Mouse (Mus musculus): ENCODE measurements at regions not wholly inside any gene's neighbourhood (a gene's known extent, or its start where the extent isn't known, plus 50 kb on each side); places are given as distances from the start of the nearest gene placed in this dataset.
"Not testable (repeated sequence)": the region's sequence is repeated elsewhere in the genome, so short reads cannot be mapped to it uniquely, and the experiment has no call there.

DNA sequence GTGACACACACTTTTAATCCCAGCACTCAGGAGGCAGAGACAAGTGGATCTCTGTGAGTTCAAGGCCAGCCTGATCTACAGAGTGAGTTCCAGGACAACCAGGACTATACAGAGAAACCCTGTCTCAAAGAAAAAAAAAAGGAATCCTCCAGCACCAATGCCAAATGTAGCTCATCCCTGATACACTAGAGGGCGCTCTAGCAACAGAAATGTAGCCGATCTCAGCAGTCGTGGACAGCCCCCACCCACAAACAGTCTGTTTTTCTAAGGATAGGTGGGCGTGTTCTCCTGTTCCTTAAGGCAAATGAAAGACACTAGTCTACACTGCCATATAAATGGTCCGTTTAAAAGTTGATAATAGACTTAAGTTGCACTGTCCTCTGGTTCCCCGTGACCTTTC is 2447.9 kb upstream of the Gm8797 start:
- not testable (repeated sequence) for H3K27me3 ChIP-seq (ENCODE audit: control insufficient read depth, insufficient read depth, low read depth, low read length); H3K4me3 ChIP-seq (ENCODE audit: low read depth, low read length); ATAC-seq; H3K27ac ChIP-seq (ENCODE audit: low read length); H3K4me2 ChIP-seq (ENCODE audit: low read length); H3K9ac ChIP-seq (ENCODE audit: low read depth, low read length); H3K36me3 ChIP-seq (ENCODE audit: control insufficient read depth, insufficient read depth, low read length); H3K4me1 ChIP-seq (ENCODE audit: control insufficient read depth, insufficient read depth, low read length)
- peaks cover 22% of the 10 kb centered on the region; the same call in 1 of the 2 replicates for H3K9me3 ChIP-seq (replicated peaks; ENCODE audit: control insufficient read depth, low read length, poor library complexity, severe bottlenecking)
- WGBS: 36% methylated on average over 6 of the region's 6 CpGs

DNA sequence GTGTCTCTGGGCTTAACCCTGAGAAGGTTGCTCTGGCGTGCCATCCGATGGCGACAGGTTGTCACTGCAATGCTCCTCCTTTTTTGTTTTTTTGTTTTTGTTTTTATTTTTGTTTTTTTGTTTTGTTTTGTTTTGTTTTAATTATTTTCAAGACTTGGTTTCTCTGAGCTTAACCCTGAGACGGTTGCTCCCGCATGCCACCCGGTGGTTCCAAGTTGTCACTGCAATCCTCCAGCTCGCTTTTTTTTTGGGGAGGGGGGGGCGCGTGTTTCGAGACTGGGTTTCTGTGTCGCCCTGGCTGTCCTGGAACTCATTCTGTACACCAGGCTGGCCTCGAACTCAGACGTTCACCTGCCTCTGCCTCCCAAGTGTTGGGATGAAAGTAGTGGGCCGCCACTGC is 2442.1 kb upstream of the Gm8797 start:
- H3K4me1 ChIP-seq (ENCODE audit: control insufficient read depth, insufficient read depth, low read length): no peaks in the 10 kb centered on the region
- 60% methylated on average over 14 of the region's 14 CpGs for WGBS
- H3K27me3 ChIP-seq (ENCODE audit: control insufficient read depth, insufficient read depth, low read depth, low read length): no peaks in the 10 kb centered on the region
- ATAC-seq: no peak
- H3K9me3 ChIP-seq (replicated peaks; ENCODE audit: control insufficient read depth, low read length, poor library complexity, severe bottlenecking): 0 out of 2 replicates have a peak, but pooled peaks cover 9% of the 10 kb centered on the region
- no peak overlapping the region for H3K4me3 ChIP-seq (ENCODE audit: low read depth, low read length)
- no peak overlapping the region for H3K27ac ChIP-seq (ENCODE audit: low read length)
- no peaks in the 10 kb centered on the region for H3K36me3 ChIP-seq (ENCODE audit: control insufficient read depth, insufficient read depth, low read length)
- peak overlapping the region; percentile 8; the same call in 1 of the 2 replicates for H3K4me2 ChIP-seq (ENCODE audit: low read length)
- no peak overlapping the region for H3K9ac ChIP-seq (ENCODE audit: low read depth, low read length)

DNA sequence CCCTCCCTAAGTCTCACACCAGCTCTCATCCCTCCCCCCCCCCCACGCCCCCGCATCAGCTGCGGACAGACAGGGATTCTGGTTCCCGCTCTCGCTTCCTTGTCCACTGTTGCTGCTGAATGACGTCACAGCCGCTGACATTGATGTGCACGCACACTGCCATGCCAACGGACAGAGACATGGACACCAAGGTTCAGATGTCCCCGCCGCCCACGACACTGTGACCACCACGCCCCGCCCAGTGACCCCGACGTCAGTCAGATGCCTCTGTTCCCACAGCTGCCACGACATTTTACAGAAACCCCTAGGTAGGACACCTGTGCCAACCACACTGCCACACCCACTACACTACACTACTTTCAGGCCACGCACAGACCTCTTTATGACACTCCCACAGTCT is 2441.6 kb upstream of the Gm8797 start:
- 66% methylated on average over 18 of the region's 18 CpGs for WGBS
- no peaks in the 10 kb centered on the region for H3K36me3 ChIP-seq (ENCODE audit: control insufficient read depth, insufficient read depth, low read length)
- ATAC-seq: no peak
- no peak overlapping the region for H3K4me3 ChIP-seq (ENCODE audit: low read depth, low read length)
- H3K9ac ChIP-seq (ENCODE audit: low read depth, low read length): no peak overlapping the region
- no peaks in the 10 kb centered on the region for H3K4me1 ChIP-seq (ENCODE audit: control insufficient read depth, insufficient read depth, low read length)
- H3K27ac ChIP-seq (ENCODE audit: low read length): no peak overlapping the region
- H3K27me3 ChIP-seq (ENCODE audit: control insufficient read depth, insufficient read depth, low read depth, low read length): no peaks in the 10 kb centered on the region
- H3K9me3 ChIP-seq (replicated peaks; ENCODE audit: control insufficient read depth, low read length, poor library complexity, severe bottlenecking): 0 out of 2 replicates have a peak, but pooled peaks cover 9% of the 10 kb centered on the region
- H3K4me2 ChIP-seq (ENCODE audit: low read length): peak overlapping the region; percentile 8; the same call in 1 of the 2 replicates

DNA sequence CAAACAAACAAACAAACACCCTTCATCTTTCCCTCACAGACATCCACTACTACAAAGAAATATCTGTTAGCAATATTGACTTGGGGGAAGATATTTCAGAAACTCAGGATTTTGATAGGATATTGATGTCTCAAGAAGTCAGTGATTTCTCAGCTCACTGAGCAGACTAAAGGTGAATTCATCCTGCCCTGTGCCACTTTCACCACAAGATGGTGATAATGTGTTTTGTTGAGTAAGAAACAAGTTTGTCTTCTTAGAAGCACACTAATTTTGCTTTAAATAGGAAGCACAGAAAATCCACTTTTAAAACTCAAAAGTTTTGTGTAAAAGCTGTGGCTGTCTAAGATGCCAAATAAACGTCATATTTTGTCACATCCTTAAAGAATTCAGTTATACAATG is 2439.8 kb upstream of the Gm8797 start:
- WGBS: 40% methylated on average over 1 of the region's 1 CpGs
- no peak overlapping the region for H3K4me2 ChIP-seq (ENCODE audit: low read length)
- no peaks in the 10 kb centered on the region for H3K36me3 ChIP-seq (ENCODE audit: control insufficient read depth, insufficient read depth, low read length)
- no peak for ATAC-seq
- no peaks in the 10 kb centered on the region for H3K27me3 ChIP-seq (ENCODE audit: control insufficient read depth, insufficient read depth, low read depth, low read length)
- H3K4me3 ChIP-seq (ENCODE audit: low read depth, low read length): no peak overlapping the region
- no peak overlapping the region for H3K9ac ChIP-seq (ENCODE audit: low read depth, low read length)
- H3K27ac ChIP-seq (ENCODE audit: low read length): no peak overlapping the region
- H3K9me3 ChIP-seq (replicated peaks; ENCODE audit: control insufficient read depth, low read length, poor library complexity, severe bottlenecking): 0 out of 2 replicates have a peak, but pooled peaks cover 7% of the 10 kb centered on the region
- H3K4me1 ChIP-seq (ENCODE audit: control insufficient read depth, insufficient read depth, low read length): no peaks in the 10 kb centered on the region

DNA sequence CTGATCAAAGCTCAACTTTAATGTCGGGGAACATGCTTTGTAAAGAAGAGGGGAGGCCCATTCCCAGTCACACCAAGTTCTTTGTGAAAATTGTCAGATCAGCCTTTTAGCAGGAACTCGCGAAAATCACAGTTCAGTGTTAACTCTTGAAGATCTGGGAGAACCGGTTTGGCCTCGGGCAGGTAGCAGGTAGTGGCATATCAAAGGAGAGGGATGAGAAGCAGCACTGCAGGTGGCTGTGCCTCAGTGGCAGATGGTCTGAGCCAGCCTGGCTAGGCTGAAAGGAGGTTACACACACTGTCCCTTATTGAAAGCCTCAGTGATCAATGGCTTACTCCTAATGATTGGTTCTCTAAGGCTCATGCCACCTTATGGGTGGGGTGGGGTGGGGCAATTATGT is 2401.0 kb upstream of the Gm8797 start:
- no peak for ATAC-seq
- no peaks in the 10 kb centered on the region for H3K9me3 ChIP-seq (replicated peaks; ENCODE audit: control insufficient read depth, low read length, poor library complexity, severe bottlenecking)

DNA sequence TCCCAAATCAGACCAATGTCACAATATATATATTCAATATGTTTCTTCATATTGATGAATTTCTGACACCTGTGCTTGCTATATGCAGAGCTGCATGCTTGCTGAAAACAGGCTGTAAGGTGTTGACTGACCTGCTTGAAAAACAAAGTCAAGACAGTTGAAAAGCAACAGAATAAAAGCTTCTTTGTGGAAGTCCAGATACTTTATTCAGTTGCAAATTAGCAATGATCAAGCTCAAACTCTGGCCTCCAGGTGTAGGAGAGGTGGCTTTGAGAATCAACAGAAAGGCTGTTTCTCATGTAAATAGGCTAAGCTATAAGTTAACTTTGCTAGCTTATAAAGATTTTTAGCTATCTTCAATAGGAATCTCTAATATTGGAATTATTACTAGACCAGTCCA is 2379.7 kb upstream of the Gm8797 start:
- ATAC-seq; H3K4me2 ChIP-seq (ENCODE audit: low read length); H3K4me3 ChIP-seq (ENCODE audit: low read depth, low read length); H3K9ac ChIP-seq (ENCODE audit: low read depth, low read length); H3K27ac ChIP-seq (ENCODE audit: low read length); H3K4me1 ChIP-seq (ENCODE audit: control insufficient read depth, insufficient read depth, low read length); H3K9me3 ChIP-seq (replicated peaks; ENCODE audit: control insufficient read depth, low read length, poor library complexity, severe bottlenecking); H3K36me3 ChIP-seq (ENCODE audit: control insufficient read depth, insufficient read depth, low read length); H3K27me3 ChIP-seq (ENCODE audit: control insufficient read depth, insufficient read depth, low read depth, low read length): not testable (repeated sequence)

More for the DNA sequence above, 2401.0 kb upstream of the Gm8797 start:
- Histone ChIP-seq H3K4me3 (ENCODE audit: low read depth, low read length) (no peak overlapping the region), H3K4me2 (ENCODE audit: low read length) (no peak overlapping the region), H3K27ac (ENCODE audit: low read length) (no peak overlapping the region), H3K27me3 (ENCODE audit: control insufficient read depth, insufficient read depth, low read depth, low read length) (no peaks in the 10 kb centered on the region), H3K36me3 (ENCODE audit: control insufficient read depth, insufficient read depth, low read length) (no peaks in the 10 kb centered on the region), H3K4me1 (ENCODE audit: control insufficient read depth, insufficient read depth, low read length) (no peaks in the 10 kb centered on the region), H3K9ac (ENCODE audit: low read depth, low read length) (no peak overlapping the region)
- 63% methylated on average over 5 of the region's 5 CpGs for WGBS

DNA sequence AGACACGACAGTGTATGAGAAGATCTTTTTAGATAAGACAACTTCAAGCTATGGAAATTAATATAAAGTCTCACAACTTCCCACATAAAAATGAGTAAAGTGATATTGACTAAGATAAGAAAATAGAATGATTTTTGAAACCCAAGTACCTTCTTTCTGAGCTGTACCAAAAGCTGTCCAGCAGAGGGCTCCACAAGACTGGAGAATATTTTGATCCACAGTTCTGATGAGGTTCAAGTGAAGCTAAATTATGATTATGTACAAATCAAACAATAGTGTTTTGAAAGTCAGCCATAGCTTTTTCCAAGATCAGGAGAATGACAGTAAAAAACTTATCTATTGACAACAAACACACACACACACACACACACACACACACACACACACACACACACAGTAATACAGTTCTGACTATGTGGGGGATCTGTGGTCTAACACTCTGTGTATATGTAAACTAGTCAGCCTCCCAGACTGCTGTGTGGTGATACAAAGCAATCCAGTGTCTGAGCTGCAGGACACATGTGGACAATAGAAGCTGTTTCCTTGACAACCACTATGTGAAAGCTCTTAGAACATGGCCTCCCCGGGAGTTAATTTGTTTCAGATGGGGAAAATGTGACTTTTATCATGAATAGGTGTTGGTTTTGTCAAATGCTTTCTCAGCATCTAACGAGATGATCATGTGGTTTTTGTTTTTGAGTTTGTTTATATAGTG is 2362.4 kb upstream of the Gm8797 start:
- Histone ChIP-seq H3K9me3 (replicated peaks; ENCODE audit: control insufficient read depth, low read length, poor library complexity, severe bottlenecking) (no peaks in the 10 kb centered on the region), H3K4me3 (ENCODE audit: low read depth, low read length) (no peak overlapping the region), H3K36me3 (ENCODE audit: control insufficient read depth, insufficient read depth, low read length) (no peaks in the 10 kb centered on the region), H3K4me1 (ENCODE audit: control insufficient read depth, insufficient read depth, low read length) (no peaks in the 10 kb centered on the region), H3K27ac (ENCODE audit: low read length) (no peak overlapping the region), H3K4me2 (ENCODE audit: low read length) (no peak overlapping the region), H3K9ac (ENCODE audit: low read depth, low read length) (no peak overlapping the region), H3K27me3 (ENCODE audit: control insufficient read depth, insufficient read depth, low read depth, low read length) (no peaks in the 10 kb centered on the region)
- ATAC-seq: peak; percentile 94
- 21% methylated on average over 3 of the region's 3 CpGs for WGBS

Data from midbrain, embryonic 16.5 days (tissue).